Mouse (Mus musculus) C2C12 (cell line): ENCODE results near the gene Wasf2. TPM values are rescaled to one million over a fixed set of nuclear protein-coding genes. Genes with fewer than 3 reads are reported as not detected.

ENCODE experiments used
- H3K27me3 ChIP-seq: one replicate; pipeline ENCODE4 v1.6.1; 2011; ENCODE audit not compliant: control insufficient read depth, insufficient read depth, insufficient read length
- H3K36me3 ChIP-seq: one replicate; pipeline ENCODE4 v1.6.1; 2011; ENCODE audit not compliant: control insufficient read depth, insufficient read depth
- H3K4me3 ChIP-seq: one replicate; pipeline ENCODE4 v1.5.1; 2011; ENCODE audit warnings: mild to moderate bottlenecking, control low read depth; ENCODE audit not compliant: poor library complexity, insufficient read depth, severe bottlenecking
- H3K79me2 ChIP-seq: one replicate; pipeline ENCODE4 v1.6.1; 2011; ENCODE audit not compliant: control insufficient read depth, insufficient read depth
- H3K79me3 ChIP-seq: one replicate; pipeline ENCODE4 v1.6.1; 2011; ENCODE audit warnings: low read depth, control low read depth
- H3ac ChIP-seq: one replicate; pipeline ENCODE3; 2011; ENCODE audit warnings: low read depth; ENCODE audit not compliant: control insufficient read depth, insufficient read length
- CEBPB ChIP-seq: IDR thresholded peaks from one replicate; pipeline ENCODE4 v1.6.1; 2011; ENCODE audit warnings: low read depth, mild to moderate bottlenecking, control low read depth, moderate library complexity
- CTCF ChIP-seq: IDR thresholded peaks from one replicate; pipeline ENCODE4 v1.5.1; 2011; ENCODE audit not compliant: control insufficient read depth, insufficient read depth, insufficient read length
- FOSL1 ChIP-seq: IDR thresholded peaks from one replicate; pipeline ENCODE4 v1.8.0; 2011; ENCODE audit warnings: mild to moderate bottlenecking, low read length; ENCODE audit not compliant: poor library complexity, insufficient read depth, severe bottlenecking
- MAX ChIP-seq: IDR thresholded peaks from one replicate; pipeline ENCODE4 v1.6.1; 2011; ENCODE audit warnings: mild to moderate bottlenecking, control low read depth
- MYOD1 ChIP-seq: IDR thresholded peaks from one replicate; pipeline ENCODE4 v1.6.1; 2011; ENCODE audit warnings: low read depth; ENCODE audit not compliant: control insufficient read depth, insufficient read length
- MYOG ChIP-seq: IDR thresholded peaks from one replicate; pipeline ENCODE4 v1.6.1; 2011; ENCODE audit not compliant: control insufficient read depth, insufficient read length; ENCODE audit errors: extremely low read depth
- USF1 ChIP-seq: IDR thresholded peaks from one replicate; pipeline ENCODE4 v1.6.1; 2011; ENCODE audit warnings: low read depth, mild to moderate bottlenecking, control low read depth, moderate library complexity
- polyA plus RNA-seq: library from polyadenylated mRNA; unstranded; fragments of >200 nt; fragmentation: generic; extraction: Trizol; gene quantifications from one replicate; pipeline ENCODE4 v1.2.1, GENCODE M21; 2012; ENCODE audit warnings: missing spikeins

The Wasf2 gene
- polyA plus RNA-seq, 1 experiment, result 52.1 TPM

- Histone ChIP-seq H3ac (no peak overlapping the region), H3K79me2 (no peaks in the 10 kb centered on the region), H3K27me3 (no peaks in the 10 kb centered on the region), H3K36me3 (no peaks in the 10 kb centered on the region), H3K79me3 (no peaks in the 10 kb centered on the region), H3K4me3 (no peak overlapping the region)
- no peak for TF ChIP-seq FOSL1
- no peak for TF ChIP-seq USF1
- no peak for TF ChIP-seq MAX
- TF ChIP-seq CTCF, result no peak
- no peak for TF ChIP-seq CEBPB
- no peak for TF ChIP-seq MYOG
- TF ChIP-seq MYOD1, result no peak
Measured at GRCm38 (mm10) chr4:133119579-133119978, 10.7 kb upstream of the Wasf2 start.

- no peak for TF ChIP-seq MYOG
- no peak for TF ChIP-seq CTCF
- TF ChIP-seq FOSL1, result no peak
- no peak for TF ChIP-seq CEBPB
- TF ChIP-seq MAX, result no peak
- TF ChIP-seq USF1, result no peak
- TF ChIP-seq MYOD1, result no peak
- no peaks in the 10 kb centered on the region for H3K36me3 ChIP-seq
- H3K79me3 ChIP-seq, result no peaks in the 10 kb centered on the region
- no peaks in the 10 kb centered on the region for H3K27me3 ChIP-seq
- H3K4me3 ChIP-seq, result no peak overlapping the region
- no peak overlapping the region for H3ac ChIP-seq
- H3K79me2 ChIP-seq, result no peaks in the 10 kb centered on the region
Measured at GRCm38 (mm10) chr4:133120833-133121321, 9.4 kb upstream of the Wasf2 start.

DNA sequence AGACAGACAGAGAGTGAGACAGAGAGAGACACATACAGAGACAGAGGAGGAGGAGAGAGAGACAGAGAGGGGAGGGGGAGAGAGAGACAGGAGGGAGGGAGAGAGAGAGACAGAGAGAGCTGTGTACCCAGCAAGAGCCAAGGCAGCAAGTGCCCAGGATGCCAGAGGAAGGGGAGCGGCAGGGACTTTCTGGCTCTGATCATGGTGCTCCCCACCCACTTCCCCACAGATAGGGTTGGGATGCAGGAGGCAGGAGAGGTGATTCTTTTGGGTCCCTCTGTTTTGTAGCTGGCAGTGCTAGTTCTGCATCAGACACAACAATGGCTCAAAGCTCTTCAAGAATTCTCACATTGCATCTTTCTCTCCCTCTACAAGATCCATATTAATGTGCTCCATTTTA, 8.9 kb upstream of the Wasf2 start:
- TF ChIP-seq MAX, result no peak
- no peak for TF ChIP-seq CEBPB
- no peak for TF ChIP-seq MYOG
- no peak for TF ChIP-seq CTCF
- TF ChIP-seq FOSL1, result no peak
- no peak for TF ChIP-seq MYOD1
- H3K4me3 ChIP-seq, result no peak overlapping the region
- no peaks in the 10 kb centered on the region for H3K36me3 ChIP-seq
- H3K79me3 ChIP-seq, result no peaks in the 10 kb centered on the region
- H3ac ChIP-seq, result no peak overlapping the region
- no peaks in the 10 kb centered on the region for H3K27me3 ChIP-seq
- no peaks in the 10 kb centered on the region for H3K79me2 ChIP-seq

DNA sequence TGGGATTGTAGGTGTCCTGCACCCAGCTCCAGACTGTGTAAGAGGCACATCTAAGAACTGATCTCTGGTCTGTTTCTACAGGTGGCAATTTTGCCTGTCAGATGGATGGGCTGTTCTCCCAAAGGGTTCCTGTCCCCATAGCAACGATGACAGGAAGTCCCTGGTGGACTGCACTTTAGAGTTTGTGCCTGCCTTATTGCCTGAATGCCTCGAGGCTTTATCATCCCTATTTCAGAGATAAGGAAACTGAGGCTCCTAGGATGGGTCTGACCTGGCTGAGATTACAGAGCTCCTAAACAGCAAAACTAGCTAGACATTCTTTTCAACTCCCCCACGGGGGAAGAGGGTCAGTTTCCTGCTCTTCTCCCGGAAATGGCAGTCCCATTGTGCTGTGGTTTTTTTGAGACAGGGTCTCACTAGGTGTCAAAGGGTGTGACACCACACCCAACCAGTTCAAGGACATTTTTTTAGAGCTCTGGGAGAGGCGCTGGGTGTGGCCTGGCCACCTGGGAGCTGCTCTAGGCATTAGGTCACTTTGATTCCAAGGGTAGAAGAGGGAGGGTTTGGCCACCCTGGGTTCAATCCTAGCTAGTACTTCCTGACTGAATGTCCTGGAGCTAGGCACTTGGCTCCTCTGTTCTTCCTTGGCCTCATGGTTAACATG, 8.2 kb upstream of the Wasf2 start:
- TF ChIP-seq CTCF, result no peak
- TF ChIP-seq USF1, result no peak
- no peak for TF ChIP-seq CEBPB
- no peak for TF ChIP-seq MAX
- TF ChIP-seq FOSL1, result no peak
- TF ChIP-seq MYOG, result no peak
- TF ChIP-seq MYOD1, result no peak
- no peaks in the 10 kb centered on the region for H3K79me2 ChIP-seq
- no peaks in the 10 kb centered on the region for H3K36me3 ChIP-seq
- H3K4me3 ChIP-seq, result no peak overlapping the region
- no peaks in the 10 kb centered on the region for H3K27me3 ChIP-seq
- no peak overlapping the region for H3ac ChIP-seq
- H3K79me3 ChIP-seq, result no peaks in the 10 kb centered on the region

DNA sequence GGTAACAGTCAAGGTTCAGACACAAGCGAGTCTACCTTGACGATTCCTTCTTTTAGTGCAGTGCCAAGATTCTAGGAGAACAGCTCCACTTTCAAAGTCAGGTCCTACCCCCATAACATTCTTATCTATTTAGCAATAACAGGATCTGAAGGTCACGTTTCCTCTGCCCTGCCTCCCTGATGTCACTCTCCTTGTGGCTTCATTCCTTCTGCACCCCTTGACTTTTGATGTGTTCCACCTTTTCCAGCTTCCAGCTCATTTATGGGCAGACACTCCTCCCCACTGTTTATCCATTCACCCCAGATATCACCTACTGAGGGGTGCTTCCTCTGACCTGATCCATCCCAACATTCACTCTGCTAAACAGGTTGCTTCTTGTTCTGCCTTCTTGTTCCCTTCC, 3.2 kb upstream of the Wasf2 start:
- TF ChIP-seq MYOG (no peak), CTCF (no peak), MYOD1 (no peak), FOSL1 (no peak), CEBPB (no peak), USF1 (no peak), MAX (no peak)
- H3K36me3 ChIP-seq, result no peaks in the 10 kb centered on the region
- peaks cover 26% of the 10 kb centered on the region for H3K79me2 ChIP-seq
- peaks cover 16% of the 10 kb centered on the region for H3K79me3 ChIP-seq
- H3ac ChIP-seq, result no peak overlapping the region
- H3K27me3 ChIP-seq, result no peaks in the 10 kb centered on the region
- no peak overlapping the region for H3K4me3 ChIP-seq

DNA sequence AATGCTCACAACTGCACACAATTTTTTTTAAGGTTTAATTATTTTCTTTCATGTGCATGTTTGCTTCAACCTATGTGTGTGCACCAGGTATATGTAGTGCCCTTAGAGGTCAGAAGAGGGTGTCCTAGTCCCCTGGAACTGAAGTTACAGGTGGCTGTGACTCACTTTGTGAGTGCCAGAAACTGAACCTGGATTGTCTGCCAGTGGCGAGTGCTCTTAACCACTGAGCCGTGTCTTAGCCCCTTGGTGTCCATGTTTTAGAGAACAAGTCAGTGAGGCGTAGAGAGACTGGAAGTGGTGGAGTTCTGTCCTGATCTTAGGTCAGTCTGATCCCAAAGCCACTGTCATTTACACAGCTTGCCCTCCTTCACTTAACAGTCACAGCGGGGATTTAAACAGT, 2.4 kb upstream of the Wasf2 start:
- TF ChIP-seq MYOG, result no peak
- TF ChIP-seq USF1, result no peak
- TF ChIP-seq CTCF, result no peak
- TF ChIP-seq CEBPB, result no peak
- no peak for TF ChIP-seq MAX
- no peak for TF ChIP-seq MYOD1
- TF ChIP-seq FOSL1, result no peak
- H3ac ChIP-seq, result no peak overlapping the region
- peaks cover 34% of the 10 kb centered on the region for H3K79me2 ChIP-seq
- H3K27me3 ChIP-seq, result no peaks in the 10 kb centered on the region
- H3K79me3 ChIP-seq, result peaks cover 24% of the 10 kb centered on the region
- no peaks in the 10 kb centered on the region for H3K36me3 ChIP-seq
- H3K4me3 ChIP-seq, result no peak overlapping the region
